Mouse (Mus musculus) cerebral cortex, adult 2 months (tissue): Measurements from ENCODE around the gene Xrcc3.

ENCODE experiments used
- WGBS: fragments of 180-500 bp; shearing (Covaris S2); methylation state at CpG from one replicate; pipeline ENCODE4 v1.1.7; 2018; 5-methylcytosine and 5-hydroxymethylcytosine counted together

Gene Xrcc3

GRCm38 (mm10) chr12:111777919-111778318 is 35.8 kb downstream of the Xrcc3 start:
- WGBS: 91% methylated on average over 13 of the region's 13 CpGs

GRCm38 (mm10) chr12:111774845-111775244 is 38.8 kb downstream of the Xrcc3 start:
- 54% methylated on average over 15 of the region's 15 CpGs for WGBS

GRCm38 (mm10) chr12:111774156-111774555 is 39.5 kb downstream of the Xrcc3 start:
- 67% methylated on average over 16 of the region's 16 CpGs for WGBS

- 82% methylated on average over 10 of the region's 10 CpGs for WGBS
Measured at GRCm38 (mm10) chr12:111770651-111771050, 43.0 kb downstream of the Xrcc3 start.

GRCm38 (mm10) chr12:111769816-111770577 is 43.7 kb downstream of the Xrcc3 start:
- 55% methylated on average over 8 of the region's 9 CpGs for WGBS

GRCm38 (mm10) chr12:111769306-111769705 is 44.4 kb downstream of the Xrcc3 start:
- WGBS: 21% methylated on average over 10 of the region's 10 CpGs

GRCm38 (mm10) chr12:111768322-111768928 is 45.2 kb downstream of the Xrcc3 start:
- WGBS: 49% methylated on average over 10 of the region's 10 CpGs

GRCm38 (mm10) chr12:111766313-111767236 is 47.1 kb downstream of the Xrcc3 start:
- WGBS: 22% methylated on average over 16 of the region's 16 CpGs

GRCm38 (mm10) chr12:111762620-111763280 is 50.9 kb downstream of the Xrcc3 start:
- WGBS: 63% methylated on average over 13 of the region's 13 CpGs

GRCm38 (mm10) chr12:111760306-111760908 is 53.3 kb downstream of the Xrcc3 start:
- 34% methylated on average over 7 of the region's 7 CpGs for WGBS

GRCm38 (mm10) chr12:111759176-111760061 is 54.3 kb downstream of the Xrcc3 start:
- WGBS: under 1% methylated on average over 35 of the region's 35 CpGs

- WGBS: under 1% methylated on average over 78 of the region's 85 CpGs
Measured at GRCm38 (mm10) chr12:111758381-111759175, 55.1 kb downstream of the Xrcc3 start, which contains the start of gene Klc1. Gene Klc1 (plus strand): TSS chr12:111758849.

GRCm38 (mm10) chr12:111757561-111758325 is 55.9 kb downstream of the Xrcc3 start:
- WGBS: 55% methylated on average over 10 of the region's 10 CpGs

GRCm38 (mm10) chr12:111756698-111757082 is 57.0 kb downstream of the Xrcc3 start:
- WGBS: 69% methylated on average over 5 of the region's 5 CpGs

GRCm38 (mm10) chr12:111756082-111756697 is 57.5 kb downstream of the Xrcc3 start:
- 61% methylated on average over 4 of the region's 4 CpGs for WGBS

GRCm38 (mm10) chr12:111755231-111755630 is 58.4 kb downstream of the Xrcc3 start:
- 75% methylated on average over 2 of the region's 2 CpGs for WGBS

GRCm38 (mm10) chr12:111753347-111753746 is 60.3 kb downstream of the Xrcc3 start:
- WGBS: 46% methylated on average over 9 of the region's 9 CpGs
